Mouse (Mus musculus) left cerebral cortex, adult 18-20 months (tissue): ENCODE measurements around the gene Rsl24d1. TPM values are rescaled to one million over a fixed set of nuclear protein-coding genes. Genes with fewer than 3 reads are reported as not detected.

Experiments
- total RNA-seq, 2 experiments: library from RNA; stranded (reverse); gene quantifications; 2 replicates each; pipeline ENCODE4 v1.2.3; 2021

The Rsl24d1 gene
- total RNA-seq, 2 experiments from 2014 or later: 53.4 to 60.5 TPM

Other genes with a start within 250 kb of the Rsl24d1 start
- 10 to 100 TPM; 18.6 to 19.5 TPM for gene Pygo1, start 187.8 kb upstream of the Rsl24d1 start, total RNA-seq
- 1 to 10 TPM; 1.8 to 2.2 TPM for gene Dyx1c1, start 154.6 kb upstream of the Rsl24d1 start, total RNA-seq
- not detected for gene Gm44503, start 154.6 kb upstream of the Rsl24d1 start, total RNA-seq
- gene Ccpg1os, start 128.0 kb upstream of the Rsl24d1 start, total RNA-seq: 1 to 10 TPM; 9.1 to 9.5 TPM
- gene Ccpg1, start 128.0 kb upstream of the Rsl24d1 start, total RNA-seq: 100 to 1,000 TPM; 115 to 120 TPM
- 10 to 100 TPM; 12.4 to 13.5 TPM for gene Pigb, start 73.0 kb upstream of the Rsl24d1 start, total RNA-seq
- gene Rab27a, start 68.6 kb upstream of the Rsl24d1 start, total RNA-seq: 1 to 10 TPM; 8.2 to 8.4 TPM
- 1 to 10 TPM; 1.7 to 2.3 TPM for gene Khdc3, start 11.6 kb upstream of the Rsl24d1 start, total RNA-seq
- under 1 TPM in 1 of 2 experiments, not detected in 1; 0.49 TPM for gene Gm20509, start 11.0 kb upstream of the Rsl24d1 start, total RNA-seq